Mouse (Mus musculus) layer of hippocampus, postnatal 14 days (tissue): ENCODE measurements around the gene Kcnd3. TPM values are rescaled to one million over a fixed set of nuclear protein-coding genes. Genes with fewer than 3 reads are reported as not detected.

Experiments
- DNase-seq, 2 experiments: peaks; one replicate each; pipeline ENCODE4 v3.0.0; 2021 to 2022; ENCODE audit warnings: low spot score in 2 of 2, mixed read lengths in 1 of 2
- total RNA-seq, 2 experiments: library from RNA; stranded (reverse); gene quantifications; 2 replicates each; pipeline ENCODE4 v1.2.3; 2021

Gene Kcnd3
- total RNA-seq, 2 experiments from 2014 or later = 46.4 to 49.8 TPM

DNA sequence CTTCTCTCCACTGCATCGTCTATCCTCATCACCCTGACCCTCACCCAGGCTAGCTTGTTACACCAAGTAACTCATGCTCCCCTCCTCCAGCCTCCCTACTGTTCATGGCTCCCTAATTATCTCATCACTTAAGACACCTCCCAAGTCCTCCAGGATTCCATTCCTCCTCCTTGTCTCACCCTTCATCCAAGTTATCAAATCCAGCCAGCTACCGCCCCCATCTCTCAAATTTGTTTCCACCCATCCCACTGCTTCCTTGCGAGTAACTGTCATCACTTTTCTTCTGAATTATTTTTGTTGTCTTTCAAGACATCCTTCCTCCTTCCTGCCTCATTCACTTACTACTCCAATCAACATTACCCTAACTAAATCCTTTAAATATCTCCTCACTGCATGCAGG lies 126.2 kb downstream of the Kcnd3 start:
- DNase-seq = no peak

DNA sequence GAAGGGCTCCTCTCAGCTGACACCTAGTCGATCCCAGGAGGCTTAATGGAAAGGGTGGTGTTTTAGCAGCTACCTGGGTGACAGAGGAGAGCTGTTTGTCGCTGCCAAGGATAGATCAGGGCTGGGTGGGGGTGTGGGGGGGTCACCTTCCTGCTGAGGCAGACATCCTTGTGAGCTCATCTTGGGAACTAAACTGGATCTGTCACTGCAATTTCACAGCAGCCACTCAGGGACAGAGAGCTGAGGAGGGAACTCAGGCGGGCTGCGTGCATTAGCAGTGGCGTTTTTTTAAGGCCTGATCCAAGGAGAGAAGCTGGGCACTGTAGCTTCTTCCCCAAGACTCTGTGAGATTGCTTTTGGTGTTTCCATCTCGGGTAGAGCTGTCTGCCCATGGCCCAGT lies 129.0 kb downstream of the Kcnd3 start:
- no peak for DNase-seq

DNA sequence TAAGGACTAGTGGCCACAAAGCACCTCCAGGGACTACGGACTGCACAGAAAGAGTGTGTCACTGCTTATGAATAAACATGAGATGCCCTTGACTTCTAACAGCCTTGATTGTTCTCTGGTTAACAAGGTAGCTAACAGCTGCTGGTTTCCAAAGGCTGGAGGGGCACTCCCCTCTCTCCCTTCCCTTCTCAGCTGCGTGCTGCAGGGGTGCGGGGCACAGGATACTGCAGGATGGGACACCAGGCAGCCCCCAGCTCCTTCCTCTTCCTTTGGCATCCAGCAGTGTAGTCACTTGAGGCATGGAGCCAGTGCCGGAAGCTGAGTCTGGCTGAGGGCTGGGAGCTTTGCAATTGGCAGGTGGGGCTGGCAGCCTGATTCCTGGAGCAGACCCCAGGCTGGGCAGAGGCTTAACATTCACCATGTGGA lies 133.6 kb downstream of the Kcnd3 start:
- peak; percentile 56 to 77 for DNase-seq

DNA sequence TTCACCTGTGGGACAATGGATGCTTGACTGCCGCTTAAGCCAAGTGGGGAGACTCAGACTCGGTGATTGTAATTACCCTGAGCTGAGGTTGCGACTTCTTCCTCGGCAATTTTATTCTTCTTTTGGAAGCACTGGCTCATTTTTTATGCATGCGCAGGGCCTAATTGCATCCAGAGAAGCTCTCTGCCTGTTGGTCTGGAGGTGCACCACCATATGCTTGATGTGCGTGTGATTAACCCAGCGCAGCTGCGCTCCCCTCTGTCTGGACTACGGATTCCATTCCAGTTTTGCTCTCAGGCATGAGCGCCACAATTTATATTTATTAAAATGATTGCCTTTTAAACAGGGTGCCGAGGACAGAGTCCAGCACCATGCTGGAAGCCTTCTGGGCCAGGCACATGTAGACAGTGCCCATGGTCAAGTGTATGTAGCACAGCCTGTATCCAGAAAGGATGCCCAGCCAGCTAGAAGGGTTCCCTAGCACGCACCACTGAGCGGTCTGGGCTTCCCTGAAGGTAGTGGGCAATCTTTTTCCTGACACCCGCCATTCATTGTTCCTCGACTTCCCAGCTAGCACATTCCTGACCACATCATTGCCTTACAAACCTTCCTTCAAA lies 138.0 kb downstream of the Kcnd3 start:
- DNase-seq = no peak

DNA sequence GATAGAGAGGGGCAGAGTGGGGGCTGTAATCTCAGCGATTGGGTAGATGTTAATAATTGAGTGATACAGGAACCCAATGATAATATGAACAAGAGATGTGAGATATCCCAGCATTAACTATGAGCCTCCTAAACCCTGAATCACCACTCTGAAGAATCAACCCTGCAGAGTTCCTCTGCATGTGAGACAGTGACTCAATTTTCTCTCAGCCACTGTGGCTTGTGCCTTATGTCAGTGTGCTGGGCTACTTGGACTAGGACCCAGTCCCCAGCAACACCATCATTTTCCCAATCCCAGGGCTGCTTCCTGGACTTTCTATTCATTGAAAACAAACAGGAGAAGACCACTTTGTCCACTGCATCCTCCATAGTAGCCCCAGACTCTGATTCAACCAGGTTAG lies 139.6 kb downstream of the Kcnd3 start:
- no peak for DNase-seq

DNA sequence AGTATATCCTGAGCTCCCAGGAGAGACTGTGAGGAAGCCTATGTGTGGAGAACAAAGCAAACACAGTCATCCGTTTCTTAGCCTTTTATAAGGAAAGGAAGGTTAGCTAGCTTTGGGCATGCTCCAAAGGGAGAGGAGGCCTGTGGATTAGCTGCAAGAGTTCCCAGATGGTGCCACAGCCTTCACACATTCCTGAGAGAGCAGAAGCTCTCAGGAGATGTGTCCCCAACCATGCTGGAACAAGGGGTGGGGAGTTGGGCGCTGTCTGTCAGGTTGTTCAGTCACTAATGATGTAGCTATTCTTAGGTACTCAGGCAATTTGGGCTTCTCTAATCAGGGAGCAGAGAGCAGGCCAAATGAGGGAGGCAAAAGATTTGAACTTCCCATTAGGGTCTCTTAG lies 140.1 kb downstream of the Kcnd3 start:
- peak in 1 of 2 experiments; percentile 34 for DNase-seq

DNA sequence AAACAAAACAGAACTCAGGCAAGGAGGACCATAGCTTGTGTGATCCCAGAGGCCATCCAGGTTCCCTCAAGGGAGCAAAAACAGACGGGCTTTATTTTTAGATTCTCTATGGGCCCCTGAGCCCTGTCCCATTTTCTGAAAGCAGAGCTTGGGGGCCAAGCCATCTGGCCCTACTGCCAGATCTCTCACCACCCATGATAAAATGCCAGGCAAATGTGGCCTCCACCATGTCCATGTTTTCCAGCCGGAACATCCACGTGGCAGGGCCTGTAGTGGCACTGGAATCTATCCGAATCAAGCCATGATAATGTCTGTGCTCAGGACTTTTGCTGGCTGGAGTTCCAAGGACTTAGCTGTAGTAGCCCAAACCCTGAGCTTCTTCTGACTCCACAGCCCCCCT lies 148.4 kb downstream of the Kcnd3 start:
- DNase-seq = no peak

DNA sequence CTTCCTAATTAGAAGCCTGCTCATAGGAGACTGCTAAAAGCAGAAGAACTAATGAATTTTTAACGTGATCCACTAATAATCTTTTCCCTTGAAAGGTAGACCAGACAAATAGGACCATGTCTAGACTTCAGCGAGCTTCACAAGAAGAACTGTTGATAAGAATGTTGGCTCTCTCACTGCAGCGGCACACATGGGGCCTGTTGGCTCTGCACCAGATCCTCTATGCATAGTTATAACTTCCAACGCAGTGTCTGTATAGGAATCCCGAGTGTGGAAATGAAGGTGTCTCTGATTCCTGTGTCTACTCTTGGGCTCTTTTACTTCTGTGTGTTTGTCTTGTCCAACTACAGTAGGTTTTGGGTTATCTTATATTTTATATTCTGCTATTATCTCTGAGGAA lies 150.8 kb downstream of the Kcnd3 start:
- no peak for DNase-seq

DNA sequence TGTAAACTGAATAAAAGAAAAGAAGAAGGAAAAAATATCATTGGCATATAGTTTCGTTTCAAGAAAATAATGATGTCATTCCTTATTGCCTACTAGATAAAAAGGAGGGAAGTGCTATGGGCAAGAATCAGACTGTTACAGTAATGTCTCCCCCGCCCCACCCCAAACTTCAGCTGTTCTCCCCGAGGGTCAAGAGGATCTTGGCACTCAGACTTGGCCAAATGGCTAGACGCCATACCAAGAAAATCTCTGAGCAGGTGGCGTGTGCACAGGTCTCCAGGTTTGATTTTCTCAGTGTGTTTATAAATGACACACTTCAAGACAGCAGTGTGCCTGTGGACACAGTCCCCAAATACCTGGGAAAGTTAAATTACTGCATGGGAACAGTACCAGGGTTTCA lies 153.6 kb downstream of the Kcnd3 start:
- DNase-seq = no peak

DNA sequence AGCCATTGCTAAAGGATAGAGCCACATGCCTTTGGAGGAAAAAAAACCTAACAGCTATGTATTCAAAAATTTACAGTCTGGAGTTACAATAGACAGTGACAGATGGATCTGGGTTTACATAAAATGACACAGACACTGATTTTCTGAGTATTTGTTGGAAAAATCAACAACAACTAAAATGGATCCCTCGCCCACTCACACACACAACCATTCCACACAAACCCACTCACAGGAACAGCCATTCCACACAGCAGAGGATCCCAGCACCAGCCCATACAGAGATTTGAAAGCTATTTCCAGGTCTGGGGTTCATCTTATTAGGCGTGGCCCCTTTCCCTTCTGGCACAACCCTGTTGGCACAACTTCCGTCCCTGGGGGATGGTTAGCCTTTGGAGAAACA lies 156.7 kb downstream of the Kcnd3 start:
- peak in 1 of 2 experiments; percentile 73 for DNase-seq

DNA sequence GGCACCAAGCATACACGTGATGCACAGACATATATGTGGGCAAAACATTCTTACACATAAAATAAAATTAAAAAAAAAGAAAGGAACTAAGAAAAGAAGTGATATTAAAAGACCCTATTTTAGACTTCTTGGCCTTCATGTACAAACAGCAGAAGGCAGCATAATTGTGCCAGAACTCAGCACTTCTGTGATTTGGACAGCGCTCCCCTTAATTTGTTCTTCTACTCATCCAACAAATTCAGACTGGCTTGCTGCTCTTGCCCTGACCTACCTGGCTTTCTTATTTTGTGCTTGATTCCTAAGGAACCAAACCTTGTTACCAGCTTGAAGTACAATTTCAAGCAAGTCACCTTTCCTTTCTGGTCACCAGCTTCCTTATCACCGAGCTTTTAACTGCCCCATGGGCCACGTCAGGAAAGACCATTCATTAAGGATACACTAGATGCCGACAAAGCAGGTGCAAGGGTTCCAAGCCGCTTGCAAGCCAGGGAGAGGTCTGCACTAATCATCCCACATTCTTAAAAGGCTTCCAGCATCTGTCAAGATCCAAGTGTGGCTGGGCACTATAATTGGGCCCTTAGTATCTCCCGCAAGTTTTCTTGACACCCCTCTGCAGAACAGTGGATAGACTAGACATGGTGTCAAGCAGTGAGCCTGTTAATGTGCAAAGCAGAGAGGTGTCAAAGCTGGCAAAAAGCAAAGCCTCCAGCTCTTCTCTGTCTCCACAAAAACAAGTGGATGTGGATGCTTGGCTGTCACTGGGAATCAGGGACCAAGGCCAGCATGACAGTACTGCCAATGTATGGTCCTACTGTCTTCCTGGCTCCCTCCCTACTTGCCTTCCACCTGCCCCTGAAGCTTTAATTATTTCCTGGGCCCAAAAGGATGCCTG lies 159.6 kb downstream of the Kcnd3 start:
- no peak for DNase-seq

DNA sequence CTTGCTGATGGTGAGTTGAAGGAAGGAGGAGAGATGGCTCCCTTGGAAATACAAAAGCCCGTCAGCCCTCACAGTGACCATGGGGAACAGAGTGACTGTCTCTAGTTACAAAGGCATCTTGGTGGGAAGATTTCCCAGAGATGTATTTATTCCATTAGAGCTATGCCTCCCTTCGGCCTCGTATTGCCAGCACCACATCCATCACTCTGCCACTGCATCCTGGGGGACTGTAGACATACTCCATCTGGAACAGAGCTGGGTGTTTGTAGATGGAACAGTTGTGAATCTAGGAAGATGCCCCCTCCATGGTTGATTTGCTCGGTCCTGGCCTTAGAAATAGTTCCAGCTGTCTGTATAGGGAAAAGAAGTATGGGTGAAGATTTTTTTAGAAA lies 160.3 kb downstream of the Kcnd3 start:
- DNase-seq = no peak

DNA sequence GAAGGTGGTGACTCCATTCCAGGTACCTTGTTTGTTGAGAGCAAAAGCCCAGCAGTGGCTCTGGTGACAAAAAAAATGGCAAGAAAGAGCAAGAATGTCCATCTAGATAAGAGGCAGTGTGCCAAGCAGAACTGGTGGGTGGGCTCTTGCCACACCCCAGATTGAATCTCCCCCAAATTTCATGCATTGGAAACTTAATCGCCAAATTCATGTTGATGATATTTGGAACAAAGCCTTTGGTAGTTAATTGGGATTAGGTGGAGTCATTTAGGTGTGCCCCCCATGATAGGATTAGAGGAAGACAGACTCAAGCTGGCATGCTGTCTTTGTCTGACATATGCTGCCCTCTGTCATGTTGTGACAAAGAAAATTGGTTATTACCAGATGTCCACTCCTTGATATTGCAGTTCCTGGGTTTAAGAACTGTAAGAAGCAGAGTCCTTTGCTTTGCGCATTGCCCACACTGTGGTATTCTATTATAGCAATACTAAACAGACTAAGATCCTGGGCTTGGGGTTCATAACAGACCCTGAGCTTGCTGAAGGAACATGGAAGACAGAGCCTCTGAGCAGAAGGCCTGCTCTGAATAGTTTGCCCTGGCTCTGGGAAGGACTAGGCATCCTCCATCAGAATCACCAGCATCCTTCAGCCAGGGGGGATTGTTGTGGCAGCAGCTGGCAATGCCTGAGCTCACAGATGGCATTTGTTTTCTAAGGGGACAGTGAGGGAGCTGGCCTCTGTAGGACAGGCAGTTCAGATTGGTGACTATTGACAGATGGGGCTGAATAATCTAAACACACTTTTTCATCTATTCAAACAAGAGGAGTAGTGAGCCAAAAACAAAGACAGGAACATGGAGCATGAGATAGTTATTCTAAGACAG lies 165.0 kb downstream of the Kcnd3 start:
- DNase-seq = no peak

DNA sequence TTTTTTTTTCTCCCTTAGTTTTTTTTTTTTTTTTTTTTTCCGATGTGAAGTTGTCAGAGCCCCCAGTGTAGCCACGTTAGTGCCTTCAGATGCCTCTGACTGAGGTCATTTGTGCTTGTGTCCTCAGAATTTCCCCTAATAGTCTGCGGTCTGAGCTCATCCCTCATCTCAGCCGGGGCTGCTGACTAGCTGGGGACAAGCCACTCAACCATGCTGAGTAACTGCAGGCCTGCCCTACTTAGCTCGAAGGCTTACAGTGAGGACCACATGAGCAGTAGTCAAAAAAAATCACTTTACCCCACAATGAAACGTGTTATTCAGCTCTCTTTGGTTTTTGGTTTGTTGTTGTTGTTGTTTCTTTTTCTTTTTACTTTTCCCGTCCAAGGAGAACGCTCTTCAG lies 169.0 kb downstream of the Kcnd3 start:
- DNase-seq = no peak

DNA sequence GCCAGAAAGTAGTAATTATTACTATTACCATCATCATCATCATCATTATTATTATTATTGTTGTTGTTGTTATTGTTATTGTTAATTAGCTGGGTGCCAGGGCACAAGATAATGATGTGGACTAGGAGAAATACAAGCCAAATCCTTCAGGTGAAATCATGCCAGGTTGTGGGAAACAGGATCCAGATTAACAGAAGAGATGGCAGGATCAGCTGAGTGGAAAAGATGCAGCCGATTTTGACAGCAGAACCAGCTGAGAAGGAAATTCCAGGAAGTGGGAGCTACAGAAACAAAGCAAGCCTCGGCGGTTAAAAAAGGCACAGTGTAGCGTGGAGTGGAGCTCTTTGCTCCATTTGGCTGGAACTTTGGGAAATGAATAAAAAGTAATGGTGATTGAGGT lies 171.0 kb downstream of the Kcnd3 start:
- no peak for DNase-seq

DNA sequence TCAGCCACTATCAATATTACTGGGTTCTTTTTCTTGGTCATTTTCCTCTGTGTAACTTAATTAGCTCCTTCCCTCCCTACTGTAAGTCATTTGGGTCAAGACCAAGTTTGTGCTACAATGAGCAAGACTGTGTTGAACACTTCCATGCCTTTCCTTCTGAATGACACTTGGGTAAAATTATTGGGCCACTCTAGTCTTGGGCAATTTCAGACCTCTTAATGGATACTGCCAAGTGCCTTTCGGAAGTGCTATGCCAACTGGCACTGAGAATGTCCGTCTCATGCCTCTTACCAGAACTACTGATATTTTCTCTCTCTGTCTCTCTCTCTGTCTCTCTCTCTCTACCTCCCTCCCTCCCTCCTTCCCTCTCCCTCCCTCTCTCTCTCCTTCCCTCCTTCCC lies 173.8 kb downstream of the Kcnd3 start:
- no peak for DNase-seq

DNA sequence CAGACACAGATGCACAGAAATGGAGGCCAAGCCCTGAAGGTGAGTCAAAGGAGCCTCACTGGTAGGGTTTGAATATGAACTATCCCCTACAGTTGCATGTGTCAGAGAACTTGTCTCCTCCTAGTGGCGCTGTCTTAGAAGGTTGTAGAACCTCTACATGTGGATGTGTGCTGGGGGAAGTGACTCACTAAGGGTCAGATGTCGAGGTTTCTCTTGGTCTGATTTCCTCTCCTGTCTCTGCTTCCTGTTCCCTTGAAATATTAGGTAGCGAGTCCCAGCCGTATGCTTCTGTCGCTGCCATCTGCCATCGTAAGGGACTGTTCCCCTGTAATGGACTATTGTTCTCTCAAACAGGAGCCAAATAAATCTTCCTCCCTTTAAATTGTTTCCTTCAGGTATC lies 175.1 kb downstream of the Kcnd3 start:
- no peak for DNase-seq

DNA sequence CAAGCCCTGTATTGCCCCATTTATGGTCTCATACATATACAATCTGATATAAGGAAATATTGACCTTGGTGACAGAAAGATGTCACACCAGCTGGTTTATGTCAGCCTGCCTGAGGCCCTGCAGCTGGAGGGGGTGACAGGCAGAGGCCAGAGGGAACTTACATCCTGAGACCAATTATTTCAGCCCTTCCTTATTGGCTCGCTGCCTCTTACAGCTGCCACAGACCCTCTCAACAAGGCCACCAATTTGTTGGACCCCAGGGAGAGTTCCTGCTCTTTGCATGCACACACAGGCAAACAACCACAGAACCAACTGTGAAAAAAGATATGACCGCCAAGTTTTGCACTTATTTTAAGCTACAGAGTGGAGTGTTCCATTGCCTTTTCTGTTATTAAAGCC lies 180.2 kb downstream of the Kcnd3 start:
- DNase-seq = no peak

DNA sequence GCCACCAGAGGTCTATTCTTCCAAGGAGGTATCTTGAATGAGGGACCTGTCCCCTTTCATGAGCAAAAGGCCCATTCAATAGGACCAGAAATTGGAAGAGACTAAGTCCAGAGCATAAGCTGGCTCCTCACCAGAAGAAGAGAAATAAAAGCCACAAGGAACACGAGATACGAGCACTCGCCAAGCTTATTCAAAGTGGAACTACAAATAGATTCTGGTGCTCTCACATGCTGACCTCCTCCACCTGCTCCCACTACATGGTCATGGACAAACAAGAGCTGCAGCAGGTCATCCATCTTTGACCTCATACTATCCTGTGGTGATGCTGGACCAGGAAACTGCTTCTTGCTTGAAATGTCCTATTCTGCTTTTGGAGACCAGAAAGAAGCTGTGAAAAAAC lies 180.9 kb downstream of the Kcnd3 start:
- no peak for DNase-seq

DNA sequence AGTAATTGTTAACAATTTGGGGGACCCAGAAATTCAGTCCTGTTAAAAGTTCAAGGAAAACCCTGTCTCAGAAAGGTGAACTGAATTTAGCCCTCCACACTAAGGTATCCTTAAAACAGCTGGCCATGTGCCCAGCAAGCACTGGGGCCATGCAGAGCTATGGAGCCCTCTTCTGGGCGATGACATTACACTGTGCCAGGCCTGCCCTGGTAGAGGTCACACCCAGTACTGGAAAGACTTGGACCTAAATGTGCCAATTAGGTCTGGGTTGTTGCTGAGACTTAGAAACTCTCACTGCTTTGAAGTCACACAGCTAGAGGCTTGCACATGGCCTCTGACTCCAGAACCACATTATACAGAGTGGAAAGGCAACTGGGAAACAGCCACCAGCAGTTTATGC lies 190.1 kb downstream of the Kcnd3 start:
- DNase-seq = no peak

DNA sequence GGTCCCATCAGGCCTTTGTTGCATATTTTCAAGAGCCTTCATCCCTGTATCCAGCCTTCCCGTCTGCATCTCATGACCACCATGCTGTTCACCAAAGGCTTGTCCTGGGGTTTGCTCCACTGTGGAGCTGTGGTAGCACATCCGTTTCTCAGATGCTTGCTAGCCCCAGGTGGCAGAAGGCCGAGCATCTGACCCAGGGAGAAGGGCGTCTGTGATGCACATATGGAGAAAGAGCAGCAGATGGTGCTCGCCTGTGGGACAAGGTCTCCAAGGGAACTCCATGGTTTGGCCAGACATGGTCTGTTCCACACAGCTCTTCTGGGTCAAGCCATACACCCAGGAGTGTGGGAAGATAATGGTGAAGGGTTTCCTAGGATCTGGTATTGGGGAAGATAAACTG lies 191.4 kb downstream of the Kcnd3 start:
- DNase-seq = no peak
